Mouse (Mus musculus): Measurements from ENCODE around the gene Cabin1. TPM values are rescaled to one million over a fixed set of nuclear protein-coding genes. Genes with fewer than 3 reads are reported as not detected.

The Cabin1 gene
- polyA plus RNA-seq (2012; rRNA removed) = 42.6 and 51.6 TPM in 2 replicates
- 32.3 and 33.4 TPM in 2 replicates for polyA plus RNA-seq (2014; fragmentation: Nextera tagmentation; extraction: Ambion mirVana)

DNA sequence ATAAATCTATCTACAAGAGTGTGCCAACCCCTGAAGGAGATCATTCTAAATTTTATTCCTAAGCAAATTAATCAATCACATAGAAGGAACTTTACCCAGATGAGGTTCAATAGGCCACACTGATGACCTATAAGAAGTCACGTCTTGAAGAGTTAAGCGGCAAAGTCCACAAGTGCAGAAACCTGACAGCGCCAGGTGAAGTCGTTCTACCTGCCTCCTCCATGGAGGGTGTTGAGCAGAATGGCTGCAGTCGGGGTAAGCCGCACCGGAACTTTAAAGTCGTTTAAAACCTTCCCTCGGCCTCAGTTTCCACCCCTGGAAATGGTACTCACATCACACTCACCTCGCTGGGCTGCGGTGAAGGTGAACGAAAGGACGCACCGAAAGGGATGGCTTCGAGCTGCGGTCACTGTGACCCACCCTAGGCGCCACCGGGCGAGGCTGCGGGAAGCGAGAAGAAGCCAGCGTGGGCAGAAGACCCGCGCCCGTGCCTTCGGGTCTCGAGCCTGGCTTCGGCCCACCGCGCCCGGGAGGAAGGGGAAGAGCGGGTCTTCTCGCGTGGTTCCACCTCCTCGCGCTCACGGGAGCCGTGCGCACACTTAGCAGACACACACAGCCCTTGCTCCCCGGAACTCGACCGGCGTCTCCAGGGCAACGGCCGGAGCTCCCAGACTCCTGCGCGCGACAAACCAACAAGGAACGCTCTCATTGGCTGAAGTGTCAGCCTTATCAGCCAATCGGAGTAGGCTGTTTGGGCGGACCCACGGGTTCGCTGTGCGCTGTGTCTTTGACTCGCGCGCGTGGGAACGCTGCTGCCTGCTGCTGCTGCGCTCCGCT lies at the start of gene Cabin1:
TSS of gene Cabin1 (minus strand) at position 660 of the 837 bp plus-strand sequence.
- Histone ChIP-seq H3K4me1 (ENCODE audit: control insufficient read depth, insufficient read depth, low read length) (no peaks in the 10 kb centered on the region), H3K27me3 (ENCODE audit: control insufficient read depth, insufficient read depth, low read length) (no peaks in the 10 kb centered on the region), H3K4me2 (replicated peaks; ENCODE audit: low read depth, low read length, severe bottlenecking) (peak within 1 kb of the TSS; percentile 62), H3K9ac (ENCODE audit: low read depth, low read length, severe bottlenecking) (peak within 1 kb of the TSS; percentile 78), H3K4me3 (replicated peaks; ENCODE audit: low read length) (peak within 1 kb of the TSS; percentile 57), H3K36me3 (ENCODE audit: control insufficient read depth, insufficient read depth, low read length) (peaks cover 5% of the 10 kb centered on the region; the same call in 1 of the 2 replicates), H3K27ac (replicated peaks; ENCODE audit: low read depth, low read length) (no peak within 1 kb of the TSS), H3K9me3 (ENCODE audit: control insufficient read depth, low read length) (no peaks in the 10 kb centered on the region)
- ATAC-seq (ENCODE audit: low FRiP score, low read depth) (peak; percentile 99), DNase-seq (ENCODE audit: low spot score) (peak; percentile 98)
- TF ChIP-seq POLR2A (IDR thresholded peaks at IDR 0.05; ENCODE audit: borderline replicate concordance, extremely low read depth, insufficient read depth, insufficient read length) = peak; percentile 76; the same call in 1 of the 2 replicates
- WGBS = 1% methylated on average over 59 of the region's 61 CpGs

GRCm38 (mm10) chr10:75804217-75804616 lies 40.1 kb upstream of the Cabin1 start:
- ATAC-seq (ENCODE audit: low FRiP score, low read depth) (no peak), DNase-seq (ENCODE audit: low spot score) (no peak)
- no peak overlapping the region for H3K4me2 ChIP-seq (replicated peaks; ENCODE audit: low read depth, low read length, severe bottlenecking)
- no peak overlapping the region for H3K4me3 ChIP-seq (replicated peaks; ENCODE audit: low read length)
- H3K4me1 ChIP-seq (ENCODE audit: control insufficient read depth, insufficient read depth, low read length) = no peaks in the 10 kb centered on the region
- no peaks in the 10 kb centered on the region for H3K9me3 ChIP-seq (ENCODE audit: control insufficient read depth, low read length)
- no peaks in the 10 kb centered on the region for H3K36me3 ChIP-seq (ENCODE audit: control insufficient read depth, insufficient read depth, low read length)
- H3K9ac ChIP-seq (ENCODE audit: low read depth, low read length, severe bottlenecking) = no peak overlapping the region
- WGBS = 59% methylated on average over 2 of the region's 2 CpGs
- TF ChIP-seq POLR2A (IDR thresholded peaks at IDR 0.05; ENCODE audit: borderline replicate concordance, extremely low read depth, insufficient read depth, insufficient read length) = no peak
- H3K27ac ChIP-seq (replicated peaks; ENCODE audit: low read depth, low read length) = no peak overlapping the region
- H3K27me3 ChIP-seq (ENCODE audit: control insufficient read depth, insufficient read depth, low read length) = no peaks in the 10 kb centered on the region

- 4% methylated on average over 18 of the region's 18 CpGs for WGBS
- Histone ChIP-seq H3K4me1 (ENCODE audit: control insufficient read depth, insufficient read depth, low read length) (peaks cover 7% of the 10 kb centered on the region), H3K27ac (replicated peaks; ENCODE audit: low read depth, low read length) (no peak within 1 kb of the TSS), H3K9me3 (ENCODE audit: control insufficient read depth, low read length) (no peaks in the 10 kb centered on the region), H3K9ac (ENCODE audit: low read depth, low read length, severe bottlenecking) (peak within 1 kb of the TSS; percentile 46), H3K4me2 (replicated peaks; ENCODE audit: low read depth, low read length, severe bottlenecking) (peak within 1 kb of the TSS; percentile 65), H3K36me3 (ENCODE audit: control insufficient read depth, insufficient read depth, low read length) (no peaks in the 10 kb centered on the region), H3K4me3 (replicated peaks; ENCODE audit: low read length) (peak within 1 kb of the TSS; percentile 43), H3K27me3 (ENCODE audit: control insufficient read depth, insufficient read depth, low read length) (no peaks in the 10 kb centered on the region)
- peak; percentile 44; the same call in 1 of the 2 replicates for ATAC-seq (ENCODE audit: low FRiP score, low read depth)
- peak; percentile 62 for DNase-seq (ENCODE audit: low spot score)
- no peak for TF ChIP-seq POLR2A (IDR thresholded peaks at IDR 0.05; ENCODE audit: borderline replicate concordance, extremely low read depth, insufficient read depth, insufficient read length)
These were observed 34.1 kb upstream of the Cabin1 start, which contains the start of gene Gstt1 for GRCm38 (mm10) chr10:75798176-75798696. Gstt1 (minus strand) TSS chr10:75798584.

GRCm38 (mm10) chr10:75797619-75798175 lies 33.6 kb upstream of the Cabin1 start:
- ATAC-seq (ENCODE audit: low FRiP score, low read depth) = peak; percentile 44
- Histone ChIP-seq H3K4me2 (replicated peaks; ENCODE audit: low read depth, low read length, severe bottlenecking) (peak overlapping the region; percentile 65), H3K9ac (ENCODE audit: low read depth, low read length, severe bottlenecking) (peak overlapping the region; percentile 46), H3K27ac (replicated peaks; ENCODE audit: low read depth, low read length) (no peak overlapping the region), H3K4me1 (ENCODE audit: control insufficient read depth, insufficient read depth, low read length) (peaks cover 7% of the 10 kb centered on the region), H3K36me3 (ENCODE audit: control insufficient read depth, insufficient read depth, low read length) (no peaks in the 10 kb centered on the region), H3K27me3 (ENCODE audit: control insufficient read depth, insufficient read depth, low read length) (no peaks in the 10 kb centered on the region), H3K4me3 (replicated peaks; ENCODE audit: low read length) (peak overlapping the region; percentile 43), H3K9me3 (ENCODE audit: control insufficient read depth, low read length) (no peaks in the 10 kb centered on the region)
- TF ChIP-seq POLR2A (IDR thresholded peaks at IDR 0.05; ENCODE audit: borderline replicate concordance, extremely low read depth, insufficient read depth, insufficient read length) = no peak
- 0% methylated on average over 12 of the region's 12 CpGs for WGBS
- no peak for DNase-seq (ENCODE audit: low spot score)
